Mouse (Mus musculus) E14TG2a.4 (cell line): ENCODE measurements around the gene Sestd1.

Source experiments
- H3K27me3 ChIP-seq: 2 replicates; pipeline ENCODE4 v1.6.1; 2014; ENCODE audit warnings: low read length, control low read depth; ENCODE audit not compliant: insufficient read depth
- H3K36me3 ChIP-seq: 2 replicates; pipeline ENCODE4 v1.6.1; 2014; ENCODE audit warnings: low read length, control low read depth; ENCODE audit not compliant: insufficient read depth
- H3K4me1 ChIP-seq: replicated peaks from 2 replicates; pipeline ENCODE4 v1.6.1; 2014; ENCODE audit warnings: low read depth, low read length, control low read depth
- H3K4me3 ChIP-seq: replicated peaks from 2 replicates; pipeline ENCODE4 v1.5.1; 2014; ENCODE audit warnings: mild to moderate bottlenecking, low read length
- H3K9me3 ChIP-seq: 2 replicates; pipeline ENCODE4 v1.6.1; 2014; ENCODE audit warnings: low read length, control low read depth
- CTCF ChIP-seq: conservative IDR thresholded peaks from 2 replicates; pipeline ENCODE4 v1.5.1; 2014; ENCODE audit warnings: low read length
- NANOG ChIP-seq: IDR thresholded peaks from 2 replicates; pipeline ENCODE4 v1.6.1; 2014; ENCODE audit warnings: borderline replicate concordance, low read length, mixed read lengths
- POU5F1 ChIP-seq: IDR thresholded peaks from 2 replicates; pipeline ENCODE4 v1.6.1; 2014; ENCODE audit warnings: low read length, borderline replicate concordance

Sestd1 gene

GRCm38 (mm10) chr2:77133407-77133806, 147.0 kb downstream of the Sestd1 start:
- Histone ChIP-seq H3K27me3 (no peaks in the 10 kb centered on the region; the same call in 1 of the 2 replicates), H3K4me1 (no peaks in the 10 kb centered on the region), H3K36me3 (no peaks in the 10 kb centered on the region), H3K9me3 (no peaks in the 10 kb centered on the region), H3K4me3 (no peak overlapping the region)
- TF ChIP-seq POU5F1 (no peak), CTCF (no peak), NANOG (no peak)
